Mouse (Mus musculus) CH12.LX (cell line): ENCODE measurements around the gene Rpap1.

Source experiments
- CTCF ChIP-seq, 2 experiments: IDR thresholded peaks in 1 of 2; conservative IDR thresholded peaks in 1 of 2; 2 replicates each; pipeline ENCODE4 v1.5.1; 2011 to 2012; ENCODE audit warnings: low read depth in 2 of 2, low read length in 2 of 2, improper control_type of control experiment in 1 of 2, inconsistent platforms in 1 of 2, mild to moderate bottlenecking in 1 of 2, moderate library complexity in 1 of 2
- POLR2A ChIP-seq: IDR thresholded peaks from 2 replicates; pipeline ENCODE4 v1.6.1; 2011; ENCODE audit warnings: low read depth, mild to moderate bottlenecking, improper control_type of control experiment, low read length
- POLR2AphosphoS2 ChIP-seq: IDR thresholded peaks from 2 replicates; pipeline ENCODE4 v1.6.1; 2011; ENCODE audit warnings: low read depth, low read length, improper control_type of control experiment
- ZC3H11A ChIP-seq: IDR thresholded peaks from 2 replicates; pipeline ENCODE4 v1.6.1; 2012; ENCODE audit warnings: low read depth, mild to moderate bottlenecking, inconsistent platforms, low read length, improper control_type of control experiment

DNA sequence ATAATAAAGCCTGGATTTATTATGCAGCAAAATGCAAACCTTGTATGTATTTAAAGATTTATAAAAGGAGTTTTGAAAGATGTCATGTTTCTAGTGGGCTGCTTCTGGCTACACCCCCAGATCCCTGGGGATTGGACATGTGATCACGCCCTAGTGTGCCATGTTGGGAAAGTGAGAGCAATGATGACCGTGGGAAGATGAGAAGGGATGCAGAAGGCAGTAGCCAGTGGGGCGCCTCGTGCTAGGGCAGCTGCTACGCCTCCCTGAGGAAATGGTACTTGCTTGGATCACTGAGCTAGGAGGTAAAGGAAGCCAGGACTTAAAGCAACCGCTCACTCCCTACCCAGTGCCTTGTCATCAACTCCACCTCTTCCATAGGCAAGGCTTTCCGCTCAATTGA, 39.8 kb downstream of the Rpap1 start:
- TF ChIP-seq CTCF (conservative IDR thresholded peaks at IDR 0.05 in 1 of 2, IDR thresholded peaks at IDR 0.05 in 1 of 2; ENCODE audit: low read depth in 2 of 2, low read length in 2 of 2) (no peak), ZC3H11A (no peak), POLR2A (no peak), POLR2AphosphoS2 (no peak)
